Mouse (Mus musculus): ENCODE measurements around the gene Spred1.

Gene Spred1

GRCm38 (mm10) chr2:117121212-117121983 lies at the start of gene Spred1:
Gene Spred1 (plus strand): TSS chr2:117121374.
- DNase-seq (ENCODE audit: low read depth), result peak; percentile 23

GRCm38 (mm10) chr2:117071596-117071995 lies 49.6 kb upstream of the Spred1 start:
- no peak for DNase-seq (ENCODE audit: low read depth)

- no peak for DNase-seq (ENCODE audit: low read depth)
These were observed 42.5 kb upstream of the Spred1 start for GRCm38 (mm10) chr2:117078711-117079110.

- DNase-seq (ENCODE audit: low read depth), result no peak
These were observed 41.6 kb upstream of the Spred1 start for GRCm38 (mm10) chr2:117079621-117080020.

GRCm38 (mm10) chr2:117086002-117086765 lies 35.0 kb upstream of the Spred1 start:
- no peak for DNase-seq (ENCODE audit: low read depth)

GRCm38 (mm10) chr2:117086766-117087457 lies 34.3 kb upstream of the Spred1 start:
- DNase-seq (ENCODE audit: low read depth), result no peak

GRCm38 (mm10) chr2:117087458-117087820 lies 33.7 kb upstream of the Spred1 start:
- DNase-seq (ENCODE audit: low read depth), result no peak

GRCm38 (mm10) chr2:117089482-117089881 lies 31.7 kb upstream of the Spred1 start:
- no peak for DNase-seq (ENCODE audit: low read depth)

GRCm38 (mm10) chr2:117090061-117090460 lies 31.1 kb upstream of the Spred1 start:
- DNase-seq (ENCODE audit: low read depth), result no peak

- DNase-seq (ENCODE audit: low read depth), result no peak
These were observed 28.2 kb upstream of the Spred1 start for GRCm38 (mm10) chr2:117092946-117093401.

GRCm38 (mm10) chr2:117095491-117095890 lies 25.7 kb upstream of the Spred1 start:
- no peak for DNase-seq (ENCODE audit: low read depth)

- DNase-seq (ENCODE audit: low read depth), result peak; percentile 27
These were observed 23.9 kb upstream of the Spred1 start for GRCm38 (mm10) chr2:117097305-117097704.

GRCm38 (mm10) chr2:117099316-117099715 lies 21.9 kb upstream of the Spred1 start:
- DNase-seq (ENCODE audit: low read depth), result no peak

GRCm38 (mm10) chr2:117103461-117103860 lies 17.7 kb upstream of the Spred1 start:
- DNase-seq (ENCODE audit: low read depth), result no peak

GRCm38 (mm10) chr2:117105407-117105806 lies 15.8 kb upstream of the Spred1 start:
- no peak for DNase-seq (ENCODE audit: low read depth)

GRCm38 (mm10) chr2:117108059-117108458 lies 13.1 kb upstream of the Spred1 start:
- DNase-seq (ENCODE audit: low read depth), result no peak

- no peak for DNase-seq (ENCODE audit: low read depth)
These were observed 11.9 kb upstream of the Spred1 start for GRCm38 (mm10) chr2:117109296-117109695.

- DNase-seq (ENCODE audit: low read depth), result no peak
These were observed 10.8 kb upstream of the Spred1 start for GRCm38 (mm10) chr2:117110355-117110866.

GRCm38 (mm10) chr2:117113262-117113661 lies 7.9 kb upstream of the Spred1 start:
- DNase-seq (ENCODE audit: low read depth), result no peak

- DNase-seq (ENCODE audit: low read depth), result no peak
These were observed 7.4 kb upstream of the Spred1 start for GRCm38 (mm10) chr2:117113762-117114161.

GRCm38 (mm10) chr2:117118516-117118915 lies 2.7 kb upstream of the Spred1 start:
- no peak for DNase-seq (ENCODE audit: low read depth)
